Mouse (Mus musculus) small intestine, adult 2 months (tissue): Measurements from ENCODE around the gene Ncdn.

ENCODE experiments used
- CTCF ChIP-seq: fragments of 200-500 bp; IDR thresholded peaks from 2 replicates; pipeline ENCODE4 v1.5.1; 2012; ENCODE audit warnings: low read depth, mild to moderate bottlenecking, control low read depth, inconsistent platforms, low read length, moderate library complexity, mixed read lengths; ENCODE audit not compliant: insufficient replicate concordance, insufficient read length; ENCODE audit errors: extremely low read depth
- POLR2A ChIP-seq: fragments of 200-500 bp; IDR thresholded peaks from 2 replicates; pipeline ENCODE4 v1.6.1; 2012; ENCODE audit warnings: low read depth, mild to moderate bottlenecking, control low read depth, inconsistent platforms, low read length, moderate library complexity

- TF ChIP-seq POLR2A (no peak), CTCF (no peak)
Measured at GRCm38 (mm10) chr4:126750046-126750683, 3.1 kb downstream of the Ncdn start.
